Mouse (Mus musculus) embryonic fibroblast, embryonic 13.5 days (primary cell): Measurements from ENCODE around the gene Ddx1.

Experiments
- CTCF ChIP-seq: IDR thresholded peaks from 2 replicates; pipeline ENCODE4 v1.5.1; 2011; ENCODE audit warnings: mild to moderate bottlenecking, control low read depth, low read length, moderate library complexity, borderline replicate concordance; ENCODE audit not compliant: insufficient read depth
- POLR2A ChIP-seq: IDR thresholded peaks from 2 replicates; pipeline ENCODE4 v1.6.1; 2011; ENCODE audit warnings: low read depth, mild to moderate bottlenecking, control low read depth, low read length, moderate library complexity

GRCm38 (mm10) chr12:13291453-13291852, 42.4 kb upstream of the Ddx1 start:
- TF ChIP-seq CTCF: no peak
- TF ChIP-seq POLR2A: no peak
